Mouse (Mus musculus) midbrain, embryonic 14.5 days (tissue): ENCODE data around the gene Htr1b. TPM values are rescaled to one million over a fixed set of nuclear protein-coding genes. Genes with fewer than 3 reads are reported as not detected.
A peak's percentile ranks its signal among the peaks of the same experiment; 100 is the strongest.

Experiments used
- ATAC-seq: fragments of 200-750 bp; cut with Nextera tagmentation; 2 replicates; pipeline ENCODE4 v1.8.0; 2017; ENCODE audit warnings: moderate number of reproducible peaks, moderate library complexity; ENCODE audit not compliant: low FRiP score, low TSS enrichment
- DNase-seq: peaks from one replicate; pipeline ENCODE4 v3.0.0-alpha.2; 2015
- H3K27ac ChIP-seq: fragments of 300-500 bp; sonication (generic); replicated peaks from 2 replicates; pipeline ENCODE4 v1.5.1; 2014; ENCODE audit warnings: mild to moderate bottlenecking, low read depth, low read length, moderate library complexity
- H3K27me3 ChIP-seq: fragments of 300-500 bp; sonication (generic); 2 replicates; pipeline ENCODE4 v1.6.1; 2014; ENCODE audit warnings: low read length, control low read depth, mixed read lengths; ENCODE audit not compliant: control insufficient read depth, insufficient read depth
- H3K36me3 ChIP-seq: fragments of 300-500 bp; sonication (generic); 2 replicates; pipeline ENCODE4 v1.6.1; 2014; ENCODE audit warnings: low read length, control low read depth; ENCODE audit not compliant: control insufficient read depth, insufficient read depth
- H3K4me1 ChIP-seq: fragments of 300-500 bp; sonication (generic); 2 replicates; pipeline ENCODE4 v1.6.1; 2014; ENCODE audit warnings: mild to moderate bottlenecking, antibody characterized with exemption, low read length, control low read depth; ENCODE audit not compliant: control insufficient read depth, insufficient read depth
- H3K4me2 ChIP-seq: fragments of 300-500 bp; sonication (generic); 2 replicates; pipeline ENCODE4 v1.6.1; 2014; ENCODE audit warnings: mild to moderate bottlenecking, low read length, moderate library complexity
- H3K4me3 ChIP-seq: fragments of 300-500 bp; sonication (generic); replicated peaks from 2 replicates; pipeline ENCODE4 v1.5.1; 2014; ENCODE audit warnings: low read depth, low read length
- H3K9ac ChIP-seq: fragments of 300-500 bp; sonication (generic); replicated peaks from 2 replicates; pipeline ENCODE4 v1.6.1; 2014; ENCODE audit warnings: mild to moderate bottlenecking, low read length, moderate library complexity
- H3K9me3 ChIP-seq: fragments of 300-500 bp; sonication (generic); 2 replicates; pipeline ENCODE4 v1.6.1; 2016; ENCODE audit warnings: low read length, control low read depth, mixed read lengths; ENCODE audit not compliant: control insufficient read depth
- WGBS: fragments of 180-500 bp; shearing (Covaris S2); extraction: QIAGEN DNeasy Blood & Tissue Kit; methylation state at CpG from one replicate; pipeline ENCODE4 v1.1.7; 2014; 5-methylcytosine and 5-hydroxymethylcytosine counted together
- polyA plus RNA-seq: library from polyadenylated mRNA; unstranded; fragments of >200 nt; fragmentation: Nextera tagmentation; extraction: Ambion mirVana; gene quantifications from 2 replicates; pipeline ENCODE4 v1.2.1, GENCODE M21; 2014

The Htr1b gene
- polyA plus RNA-seq: 1.8 and 2.3 TPM in 2 replicates

DNA sequence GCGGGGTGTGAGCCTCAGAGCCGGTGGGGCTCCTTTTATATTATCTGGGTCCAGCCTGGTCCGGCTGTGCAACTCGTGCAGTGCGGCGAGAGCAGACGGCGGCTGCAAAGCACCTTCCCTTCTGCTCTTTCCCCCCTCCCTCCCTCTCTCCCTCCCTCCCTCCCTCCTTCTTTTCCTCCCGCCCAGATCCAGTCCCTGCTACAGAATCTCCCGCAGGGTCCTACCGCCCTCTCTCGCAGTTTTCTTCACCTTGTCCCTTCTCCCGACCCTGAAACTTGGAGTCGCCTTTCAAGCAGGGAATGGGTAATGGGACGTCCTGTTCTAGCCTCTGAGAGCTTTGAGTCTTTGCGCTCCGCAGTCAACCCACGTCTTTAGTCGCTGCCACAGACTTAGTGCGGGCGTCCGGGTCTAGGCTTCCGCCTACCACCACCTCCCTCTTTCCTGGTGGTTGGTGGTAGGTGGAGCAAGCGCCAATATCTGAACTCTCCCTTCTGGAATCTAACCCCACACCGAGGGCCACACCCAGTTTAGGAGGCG lies at the start of gene Htr1b:
Htr1b (minus strand) TSS at position 392 of the 537 bp plus-strand sequence.
- peak; percentile 75 for DNase-seq
- Histone ChIP-seq H3K9me3 (no peaks in the 10 kb centered on the region), H3K4me2 (peak within 1 kb of the TSS; percentile 100), H3K36me3 (no peaks in the 10 kb centered on the region), H3K9ac (peak within 1 kb of the TSS; percentile 64), H3K4me1 (peaks cover 12% of the 10 kb centered on the region; the same call in 1 of the 2 replicates), H3K27ac (peak within 1 kb of the TSS; percentile 49; the same call in 1 of the 2 replicates), H3K27me3 (peaks cover 34% of the 10 kb centered on the region), H3K4me3 (peak within 1 kb of the TSS; percentile 72)
- peak; percentile 80 for ATAC-seq
- under 1% methylated on average over 24 of the region's 26 CpGs for WGBS

GRCm38 (mm10) chr9:81676716-81677115 lies 43.1 kb upstream of the Htr1b start:
- no peak overlapping the region for H3K27ac ChIP-seq
- no peak overlapping the region for H3K4me3 ChIP-seq
- H3K4me2 ChIP-seq: no peak overlapping the region
- ATAC-seq (no peak), DNase-seq (no peak)
- 98% methylated on average over 1 of the region's 1 CpGs for whole genome bisulfite sequencing
- no peaks in the 10 kb centered on the region for H3K36me3 ChIP-seq
- H3K9me3 ChIP-seq: no peaks in the 10 kb centered on the region
- no peaks in the 10 kb centered on the region for H3K27me3 ChIP-seq
- H3K4me1 ChIP-seq: no peaks in the 10 kb centered on the region
- no peak overlapping the region for H3K9ac ChIP-seq

GRCm38 (mm10) chr9:81637486-81637885 lies 3.9 kb upstream of the Htr1b start:
- Histone ChIP-seq H3K4me2 (no peak overlapping the region), H3K27me3 (peaks cover 17% of the 10 kb centered on the region), H3K9ac (no peak overlapping the region), H3K4me1 (peaks cover 8% of the 10 kb centered on the region; the same call in 1 of the 2 replicates), H3K4me3 (no peak overlapping the region), H3K9me3 (no peaks in the 10 kb centered on the region), H3K27ac (no peak overlapping the region), H3K36me3 (no peaks in the 10 kb centered on the region)
- WGBS: 93% methylated on average over 1 of the region's 1 CpGs
- ATAC-seq (no peak), DNase-seq (no peak)

DNA sequence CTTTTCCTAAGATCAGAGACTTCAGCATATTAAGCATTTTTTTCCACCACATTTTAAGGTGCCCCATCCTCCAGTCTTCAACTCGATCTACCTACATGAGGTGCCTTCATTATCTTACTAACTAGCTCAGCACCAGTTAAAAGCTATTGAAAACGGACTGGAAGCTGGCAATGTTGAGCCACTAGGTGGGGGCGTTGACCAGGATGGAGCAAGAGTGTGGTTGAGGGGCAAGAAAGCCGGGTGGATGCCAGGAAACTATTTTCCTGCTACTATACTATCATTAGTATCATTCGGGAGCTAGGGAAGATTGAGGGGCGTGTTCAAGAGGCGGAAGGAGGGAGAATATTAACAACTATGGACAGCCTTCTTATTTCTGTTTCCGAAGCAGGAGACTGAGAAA lies 1.5 kb upstream of the Htr1b start:
- DNase-seq (peak; percentile 68), ATAC-seq (no peak)
- Histone ChIP-seq H3K4me1 (peaks cover 12% of the 10 kb centered on the region; the same call in 1 of the 2 replicates), H3K4me2 (peak overlapping the region; percentile 100; the same call in 1 of the 2 replicates), H3K9ac (no peak overlapping the region), H3K27me3 (peaks cover 34% of the 10 kb centered on the region), H3K4me3 (no peak overlapping the region), H3K36me3 (no peaks in the 10 kb centered on the region), H3K9me3 (no peaks in the 10 kb centered on the region), H3K27ac (no peak overlapping the region)
- WGBS: 12% methylated on average over 8 of the region's 8 CpGs

- H3K4me2 ChIP-seq: peak overlapping the region; percentile 100
- peaks cover 12% of the 10 kb centered on the region; the same call in 1 of the 2 replicates for H3K4me1 ChIP-seq
- no peak for ATAC-seq
- peak; percentile 51 for DNase-seq
- WGBS: under 1% methylated on average over 10 of the region's 10 CpGs
- H3K27ac ChIP-seq: no peak overlapping the region
- H3K36me3 ChIP-seq: no peaks in the 10 kb centered on the region
- H3K9me3 ChIP-seq: no peaks in the 10 kb centered on the region
- H3K4me3 ChIP-seq: peak overlapping the region; percentile 72
- peak overlapping the region; percentile 64; the same call in 1 of the 2 replicates for H3K9ac ChIP-seq
- H3K27me3 ChIP-seq: peaks cover 34% of the 10 kb centered on the region
These were observed 535 bp upstream of the Htr1b start for GRCm38 (mm10) chr9:81634163-81634562.

GRCm38 (mm10) chr9:81632736-81633436 lies 742 bp downstream of the Htr1b start:
- Histone ChIP-seq H3K4me2 (peak overlapping the region; percentile 100), H3K4me3 (peak overlapping the region; percentile 72), H3K9me3 (no peaks in the 10 kb centered on the region), H3K27ac (peak overlapping the region; percentile 49; the same call in 1 of the 2 replicates), H3K27me3 (peaks cover 34% of the 10 kb centered on the region), H3K9ac (peak overlapping the region; percentile 64), H3K36me3 (no peaks in the 10 kb centered on the region), H3K4me1 (peaks cover 12% of the 10 kb centered on the region; the same call in 1 of the 2 replicates)
- under 1% methylated on average over 47 of the region's 47 CpGs for WGBS
- DNase-seq: peak; percentile 65
- ATAC-seq: peak; percentile 77

DNA sequence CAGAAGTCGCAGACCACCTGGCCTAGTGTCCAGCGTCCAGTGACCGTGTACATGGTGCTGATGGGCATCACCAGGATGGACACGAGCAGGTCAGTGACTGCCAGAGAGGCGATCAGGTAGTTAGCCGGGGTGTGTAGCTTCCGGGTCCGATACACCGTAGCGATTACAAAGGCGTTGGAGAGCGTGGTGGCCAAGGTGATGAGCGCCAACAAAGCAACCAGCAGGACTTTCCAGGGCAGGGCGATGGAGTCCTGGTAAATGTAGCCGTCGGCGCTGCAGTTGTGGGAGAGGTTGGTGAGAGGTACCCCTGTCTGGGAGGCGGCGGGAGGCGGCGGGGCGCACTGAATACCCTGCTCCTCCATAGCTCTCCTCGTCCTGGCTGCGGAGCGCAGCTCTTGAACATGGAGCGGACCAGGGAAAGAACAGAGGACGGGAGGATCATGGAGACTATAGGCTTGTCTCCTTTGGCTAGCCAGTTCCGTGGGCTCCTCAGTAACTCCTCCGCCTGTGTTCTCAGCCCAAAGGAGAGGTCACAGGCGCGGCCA lies 1.4 kb downstream of the Htr1b start:
- Histone ChIP-seq H3K4me3 (peak overlapping the region; percentile 72), H3K36me3 (no peaks in the 10 kb centered on the region), H3K4me1 (peaks cover 12% of the 10 kb centered on the region; the same call in 1 of the 2 replicates), H3K9ac (peak overlapping the region; percentile 64), H3K27ac (0 out of 2 replicates have a peak overlapping the region, but pooled peaks have one; percentile 45), H3K9me3 (no peaks in the 10 kb centered on the region), H3K27me3 (peaks cover 34% of the 10 kb centered on the region), H3K4me2 (peak overlapping the region; percentile 100)
- ATAC-seq (peak; percentile 35; the same call in 1 of the 2 replicates), DNase-seq (peak; percentile 69)
- WGBS: under 1% methylated on average over 31 of the region's 31 CpGs

DNA sequence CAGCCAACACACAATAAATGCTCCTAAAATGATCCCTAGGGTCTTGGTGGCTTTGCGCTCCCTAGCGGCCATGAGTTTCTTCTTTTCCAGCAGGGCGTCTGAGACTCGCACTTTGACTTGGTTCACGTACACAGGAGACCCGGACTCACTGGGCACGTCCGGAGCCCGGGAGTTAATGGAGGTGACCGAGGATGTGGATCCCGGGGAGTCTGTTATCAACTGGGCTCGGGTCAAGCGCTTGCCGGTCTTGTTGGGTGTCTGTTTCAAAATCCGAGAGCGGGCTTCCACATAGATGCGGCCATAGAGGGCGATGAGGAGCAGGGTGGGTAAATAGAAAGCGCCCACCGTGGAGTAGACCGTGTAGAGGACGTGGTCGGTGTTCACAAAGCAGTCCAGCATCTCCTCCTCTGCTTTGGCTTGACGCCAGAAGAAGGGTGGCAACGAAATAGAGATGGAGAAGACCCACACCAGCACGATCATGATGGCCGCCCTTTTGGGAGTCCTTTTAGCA lies 2.0 kb downstream of the Htr1b start:
- H3K36me3 ChIP-seq: no peaks in the 10 kb centered on the region
- peak overlapping the region; percentile 64; the same call in 1 of the 2 replicates for H3K9ac ChIP-seq
- H3K4me3 ChIP-seq: peak overlapping the region; percentile 72
- no peak overlapping the region for H3K27ac ChIP-seq
- ATAC-seq: no peak
- peaks cover 34% of the 10 kb centered on the region for H3K27me3 ChIP-seq
- no peaks in the 10 kb centered on the region for H3K9me3 ChIP-seq
- peaks cover 12% of the 10 kb centered on the region; the same call in 1 of the 2 replicates for H3K4me1 ChIP-seq
- WGBS: 5% methylated on average over 27 of the region's 27 CpGs
- peak; percentile 58 for DNase-seq
- peak overlapping the region; percentile 100 for H3K4me2 ChIP-seq
